Mouse (Mus musculus) megakaryocyte-erythroid progenitor cell, adult 5 weeks (primary cell): ENCODE results near the gene Wdr83. TPM values are rescaled to one million over a fixed set of nuclear protein-coding genes. Genes with fewer than 3 reads are reported as not detected.

ENCODE experiments used
- polyA plus RNA-seq: library from polyadenylated mRNA; stranded (reverse); fragments of >175 nt; gene quantifications from 2 replicates; pipeline ENCODE4 v1.2.3, GENCODE M21; 2012

Wdr83 gene
- polyA plus RNA-seq: 28.6 and 36.6 TPM in 2 replicates

DNA sequence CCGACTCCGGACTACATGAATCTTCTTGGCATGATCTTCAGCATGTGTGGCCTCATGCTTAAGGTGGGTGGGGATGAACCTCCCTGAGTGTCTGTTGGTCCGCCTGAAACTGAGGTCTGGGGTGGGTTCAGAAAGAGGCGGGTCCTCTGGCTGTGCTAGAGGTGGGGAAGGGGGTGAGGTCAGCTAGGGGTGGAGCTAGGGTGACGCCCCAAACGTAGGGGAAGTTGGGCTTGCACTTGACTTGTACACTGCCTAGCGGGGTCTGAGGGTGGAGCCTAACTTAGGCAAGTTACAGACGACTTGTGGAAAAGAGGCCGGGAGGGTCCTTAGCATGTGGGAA lies at the start of gene Wdr83:
Gene Wdr83, minus strand, starts transcription at position 91 of the 340 bp plus-strand sequence.

DNA sequence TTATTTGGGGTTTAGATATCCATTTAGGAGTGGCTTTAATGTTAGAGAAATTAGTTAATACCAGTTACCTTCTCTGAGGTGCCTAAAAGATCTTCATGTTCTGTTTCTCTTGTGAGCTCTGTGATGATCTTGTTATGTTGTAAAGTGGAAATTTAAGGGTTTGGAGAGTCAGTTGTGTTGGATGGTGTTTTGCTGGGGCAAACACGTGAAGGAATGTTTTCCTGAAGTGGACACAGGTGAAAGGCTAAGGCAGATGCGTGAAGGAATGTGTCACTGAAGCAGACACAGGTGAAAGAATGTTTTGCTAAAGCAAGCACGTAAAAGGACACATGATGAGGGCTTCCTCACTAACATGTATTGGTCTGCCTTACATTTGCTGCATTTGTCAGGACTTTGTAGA lies 41.9 kb upstream of the Wdr83 start, which contains the start of gene Zfp791:
Gene Zfp791, minus strand, starts transcription at position 101 of the 400 bp plus-strand sequence.

DNA sequence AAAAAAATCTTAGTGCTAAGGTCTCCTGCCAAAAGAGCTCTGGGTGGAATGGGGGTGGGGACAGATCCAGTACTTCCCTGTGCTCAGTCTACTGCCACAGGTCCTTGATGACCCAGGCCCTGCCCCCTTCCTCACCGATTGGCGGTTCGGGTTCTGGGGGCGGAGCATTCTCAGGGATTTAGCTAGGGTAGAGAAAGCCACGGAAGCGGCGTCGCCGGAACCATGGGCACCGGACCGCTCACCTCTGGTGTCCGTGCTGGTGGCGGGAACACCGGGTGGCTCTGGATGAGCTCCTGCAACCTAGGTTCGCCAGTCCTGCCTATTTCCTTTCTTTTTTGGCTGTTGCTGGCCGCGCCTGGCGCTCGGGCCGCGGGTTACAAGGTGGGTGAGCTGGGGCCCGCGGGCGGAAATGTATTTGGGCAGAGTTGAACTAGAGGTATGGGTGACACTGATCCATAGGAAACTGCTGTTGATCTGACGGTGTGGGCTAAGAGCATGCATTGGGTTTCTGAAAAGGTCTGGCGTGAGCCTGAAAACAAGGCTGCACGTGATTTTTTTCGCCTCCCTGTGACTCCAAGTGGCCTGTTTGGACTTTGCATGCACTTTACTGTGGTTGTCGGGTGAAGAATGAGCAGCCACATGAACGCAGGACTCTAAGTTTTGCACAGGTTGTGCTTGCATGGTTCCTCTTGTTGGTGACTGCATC lies 2.2 kb upstream of the Wdr83 start, which contains the start of gene Man2b1:
Gene Man2b1, plus strand, starts transcription at position 163 of the 706 bp plus-strand sequence.

DNA sequence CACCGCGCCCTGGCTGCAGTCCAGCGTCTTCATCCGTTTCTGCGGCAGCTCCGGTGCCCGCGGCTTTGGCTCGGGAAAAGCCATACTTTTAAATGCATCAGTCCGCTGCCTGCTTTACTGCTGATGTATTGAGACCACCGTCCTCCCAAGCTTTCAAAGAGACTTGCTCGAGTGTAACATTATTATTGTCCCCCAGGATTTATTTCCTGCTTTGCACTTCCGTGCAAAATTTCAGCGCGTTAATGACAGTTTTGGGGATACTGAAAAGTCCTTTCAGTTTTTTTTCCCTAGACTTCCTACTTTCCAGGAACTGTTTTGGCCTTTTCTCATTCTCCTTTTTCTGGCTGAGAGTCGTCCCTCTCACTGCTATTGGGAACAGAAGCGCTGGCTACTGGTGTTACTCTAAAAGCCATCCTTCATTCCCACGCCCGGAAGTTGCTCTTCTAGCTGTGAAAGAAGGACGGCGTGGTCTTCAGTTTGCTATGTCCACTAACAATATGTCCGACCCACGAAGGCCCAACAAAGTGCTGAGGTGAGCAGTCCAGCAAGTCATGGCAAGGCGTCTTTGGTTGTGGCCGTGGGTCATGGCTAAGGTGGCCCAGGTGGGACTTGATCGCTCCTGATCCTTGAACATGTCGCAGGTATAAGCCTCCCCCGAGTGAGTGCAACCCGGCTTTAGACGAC lies 432 bp downstream of the Wdr83 start, which contains the start of gene Wdr83os:
Gene Wdr83os, plus strand, starts transcription at position 209 of the 684 bp plus-strand sequence.

DNA sequence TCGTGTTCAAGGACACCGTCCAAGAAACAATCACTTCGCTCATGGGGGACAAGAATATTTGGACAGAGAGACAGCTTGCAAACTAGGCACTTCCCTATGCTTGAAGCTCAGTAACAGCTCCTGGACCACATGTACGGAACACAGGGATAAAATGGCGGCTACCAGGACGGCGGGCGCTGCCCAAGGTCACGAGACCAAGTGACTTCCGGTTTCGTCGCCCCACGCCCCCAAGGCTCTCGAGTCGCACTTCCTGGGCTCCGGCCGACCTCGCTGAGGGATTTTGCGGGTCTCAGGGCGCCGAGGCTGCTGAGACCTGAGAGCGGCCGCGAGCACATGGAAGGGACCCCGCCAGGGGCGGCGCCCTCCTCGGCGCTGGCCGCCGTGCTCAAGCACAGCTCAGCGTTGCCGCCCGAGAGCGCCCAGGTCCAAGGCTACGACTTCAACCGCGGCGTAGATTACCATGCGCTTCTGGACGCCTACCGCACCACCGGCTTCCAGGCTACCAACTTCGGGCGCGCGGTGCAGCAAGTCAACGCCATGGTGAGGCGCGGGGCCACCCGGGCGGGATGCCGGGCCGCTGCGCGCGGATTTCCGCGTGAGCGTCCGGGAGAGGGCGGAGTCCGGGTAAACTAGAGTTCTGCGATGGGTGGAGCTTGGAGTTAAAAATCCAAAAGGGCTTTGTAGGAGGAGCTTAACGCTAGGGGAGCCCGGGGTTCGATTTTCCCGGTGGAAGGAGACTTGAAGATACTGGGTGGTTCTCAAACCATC lies 9.4 kb downstream of the Wdr83 start, which contains the start of gene Dhps:
Gene Dhps, plus strand, starts transcription at position 244 of the 768 bp plus-strand sequence.

DNA sequence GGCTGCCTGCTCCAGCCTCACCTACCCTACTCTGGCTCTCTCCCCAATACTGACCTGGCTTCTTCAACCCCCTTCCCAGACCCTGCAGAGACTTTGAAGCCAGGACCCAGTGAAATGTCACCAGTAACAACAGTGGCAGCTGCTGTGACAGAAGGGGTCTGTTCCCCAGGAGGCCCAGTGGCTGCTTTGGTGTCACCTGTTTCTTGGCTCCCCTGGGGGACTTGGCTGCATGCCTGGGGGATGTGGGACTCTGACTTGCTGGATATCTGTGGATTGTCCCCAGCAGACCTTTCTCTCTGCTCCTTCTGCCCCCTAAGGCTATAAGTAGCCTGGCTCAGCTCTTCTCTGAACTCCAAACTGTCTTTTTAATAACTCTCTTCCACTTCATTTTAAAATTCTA lies 13.1 kb downstream of the Wdr83 start, which contains the start of gene Gm5741:
Gene Gm5741, minus strand, starts transcription at position 1 of the 400 bp plus-strand sequence.

DNA sequence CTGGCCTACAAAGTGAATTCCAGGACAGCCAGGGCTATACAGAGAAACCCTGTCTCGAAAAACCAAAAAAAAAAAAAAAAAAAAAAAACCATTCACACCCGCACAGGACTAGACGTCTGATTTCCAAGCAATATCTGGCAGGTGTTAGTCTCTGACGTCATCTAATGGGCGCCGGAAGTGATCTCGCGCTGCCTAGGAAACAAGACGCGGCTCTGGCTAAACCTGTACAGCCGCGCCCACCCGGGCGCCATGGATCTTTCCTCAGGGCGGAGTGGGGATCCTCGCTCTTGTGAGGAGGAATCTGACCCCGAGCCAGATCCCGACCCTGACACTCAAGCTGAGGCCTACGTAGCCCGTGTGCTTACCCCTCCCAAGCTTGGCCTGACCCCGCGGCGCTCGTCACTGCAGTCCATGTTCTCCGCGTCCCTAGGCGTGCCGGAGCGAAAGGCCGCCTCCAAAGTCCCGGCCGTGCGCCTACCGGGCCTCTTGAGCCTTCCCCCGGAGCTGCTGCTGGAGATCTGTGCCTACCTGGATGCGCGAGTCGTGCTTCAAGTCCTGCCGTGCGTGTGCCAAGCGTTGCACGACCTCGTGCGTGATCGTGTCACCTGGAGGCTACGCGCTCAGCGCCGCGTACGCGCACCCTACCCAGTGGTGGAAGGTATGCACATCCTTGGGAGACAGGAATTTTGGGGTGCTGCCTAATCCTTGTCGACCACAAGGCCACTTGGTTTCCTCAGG lies 21.1 kb downstream of the Wdr83 start, which contains the start of gene Fbxw9:
Gene Fbxw9, plus strand, starts transcription at position 177 of the 738 bp plus-strand sequence.

DNA sequence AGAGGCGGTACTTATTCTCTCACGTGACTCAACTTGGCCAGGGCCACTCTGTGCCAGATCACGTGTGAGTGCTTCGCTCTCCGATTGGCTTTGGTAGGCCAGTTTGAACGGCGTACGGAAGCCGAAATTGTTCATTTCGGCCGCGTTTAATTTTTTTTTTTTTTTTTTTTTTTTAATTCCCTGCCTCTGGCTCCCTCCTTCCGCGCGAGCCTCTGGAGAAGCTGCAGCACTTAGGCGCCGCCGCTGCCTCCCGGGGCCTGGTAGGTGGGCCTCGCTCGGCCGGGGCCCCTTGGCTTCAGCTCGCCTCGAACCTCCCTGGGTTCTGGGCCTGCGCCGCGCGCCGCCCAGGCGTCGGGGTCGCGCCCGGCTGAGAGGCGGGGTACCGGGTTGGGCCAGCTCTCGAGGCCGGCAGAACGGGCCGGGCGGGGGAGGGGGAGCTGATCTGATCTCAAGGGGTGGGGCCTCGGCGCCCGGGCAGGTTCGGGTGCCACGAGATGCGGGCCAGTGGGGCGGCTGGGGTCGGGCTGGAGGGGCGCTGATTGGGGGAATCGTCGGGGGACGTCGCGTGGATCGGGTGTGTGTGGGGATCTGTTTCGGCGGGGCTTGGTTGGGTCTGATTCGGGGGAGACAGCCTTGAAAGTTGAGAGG lies 44.3 kb downstream of the Wdr83 start, which contains the start of gene Tnpo2:
Gene Tnpo2, plus strand, starts transcription at position 198 of the 648 bp plus-strand sequence.

DNA sequence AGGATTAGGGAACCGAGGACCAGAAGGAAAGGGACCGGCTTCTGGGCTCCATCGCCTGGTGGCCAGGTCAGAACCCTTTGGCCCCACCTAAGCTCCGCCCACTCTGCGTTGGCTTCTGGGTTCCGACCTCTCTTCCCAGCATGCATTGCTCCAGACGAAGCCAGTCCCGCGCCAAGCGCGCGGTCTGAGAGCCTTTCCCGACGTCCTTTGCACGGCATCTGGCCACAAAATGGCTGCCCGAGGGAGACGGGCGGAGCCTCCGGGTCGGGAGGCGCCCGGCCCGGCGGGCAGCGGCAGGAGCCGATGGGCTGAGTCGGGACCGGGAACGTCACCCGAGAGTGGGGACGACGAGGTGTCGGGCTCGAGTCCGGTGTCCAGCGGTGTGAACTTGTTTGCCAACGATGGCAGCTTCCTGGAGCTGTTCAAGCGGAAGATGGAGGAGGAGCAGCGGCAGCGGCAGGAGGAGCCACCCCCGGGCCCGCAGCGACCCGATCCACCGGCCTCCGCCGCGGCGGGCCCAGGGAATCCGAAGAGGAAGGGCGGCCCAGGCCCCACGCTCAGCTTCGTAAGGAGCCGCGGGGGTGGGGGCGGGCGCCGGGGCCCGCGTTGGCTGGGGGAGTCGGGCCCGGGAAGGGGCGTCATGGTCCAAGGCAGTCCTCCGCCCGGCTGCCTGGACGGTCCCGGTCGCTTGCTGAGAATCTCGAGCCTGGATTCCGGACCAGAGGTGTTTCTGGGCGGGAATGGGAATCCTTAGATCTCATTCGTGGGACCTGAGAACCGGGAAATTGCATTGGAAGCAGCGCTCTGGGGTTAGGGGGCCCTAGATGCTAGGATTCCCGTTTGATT lies 54.2 kb downstream of the Wdr83 start, which contains the start of gene Trir:
Gene Trir, plus strand, starts transcription at position 154 of the 846 bp plus-strand sequence.

DNA sequence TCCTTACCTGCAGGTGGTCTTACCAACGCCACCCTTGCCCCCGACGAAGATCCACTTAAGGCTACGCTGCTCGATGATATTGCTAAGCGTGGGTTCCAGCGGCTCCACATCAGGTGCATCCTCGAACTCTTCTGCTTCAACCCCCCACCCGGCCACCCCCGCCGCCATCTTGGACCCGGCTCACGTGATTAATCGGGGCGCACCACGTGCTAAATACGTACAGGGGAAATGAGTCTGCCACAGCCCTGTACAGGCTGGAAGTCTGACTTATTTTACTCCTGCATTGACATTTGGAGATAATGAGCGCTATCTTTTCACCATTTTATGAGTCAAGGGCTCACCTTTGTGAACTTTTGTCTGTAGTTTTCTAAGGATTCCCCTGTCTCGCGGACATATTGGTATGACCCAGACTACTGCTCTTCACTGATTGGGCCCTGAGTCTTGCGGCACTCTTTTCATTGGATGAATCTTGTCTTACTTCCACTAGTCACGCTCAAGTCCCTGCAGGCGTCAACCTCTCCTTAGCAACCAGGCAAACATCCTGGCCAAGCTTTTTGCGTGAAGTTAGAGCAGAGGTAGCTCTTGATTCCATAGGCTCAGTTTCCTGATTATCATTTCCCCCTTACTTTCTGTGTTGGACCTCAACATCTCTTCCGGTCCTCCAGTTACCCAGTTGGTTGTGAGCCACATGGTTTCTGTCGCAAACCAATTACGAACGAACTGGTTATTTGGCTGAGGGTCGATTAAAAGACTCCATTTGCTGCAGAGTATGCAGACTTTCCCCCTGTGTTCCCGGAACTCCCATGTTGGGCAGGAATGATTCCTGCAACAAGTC lies 55.8 kb downstream of the Wdr83 start, which contains the start of gene Asna1:
Gene Asna1, minus strand, starts transcription at position 184 of the 835 bp plus-strand sequence.

Other genes starting within 250 kb of the Wdr83 start
- 136 and 145 TPM in 2 replicates for gene Gadd45gip1, start 249.8 kb downstream of the Wdr83 start, polyA plus RNA-seq
- gene Rad23a, start 240.6 kb downstream of the Wdr83 start, polyA plus RNA-seq: 315 and 332 TPM in 2 replicates
- 878 and 1,229 TPM in 2 replicates for gene Calr, start 234.4 kb downstream of the Wdr83 start, polyA plus RNA-seq
- 121 and 135 TPM in 2 replicates for gene Farsa, start 224.3 kb downstream of the Wdr83 start, polyA plus RNA-seq
- gene Syce2, start 209.2 kb downstream of the Wdr83 start, polyA plus RNA-seq: 155 and 182 TPM in 2 replicates
- 52.8 and 57.4 TPM in 2 replicates for gene Gcdh, start 187.4 kb downstream of the Wdr83 start, polyA plus RNA-seq
- 122 and 124 TPM in 2 replicates for gene Klf1, start 179.4 kb downstream of the Wdr83 start, polyA plus RNA-seq
- gene Dnase2a, start 172.7 kb downstream of the Wdr83 start, polyA plus RNA-seq: 34.2 and 54.0 TPM in 2 replicates
- 0.03 and 0.19 TPM in 2 replicates for gene Mast1, start 143.9 kb downstream of the Wdr83 start, polyA plus RNA-seq
- gene Rtbdn, start 134.3 kb downstream of the Wdr83 start, polyA plus RNA-seq: not detected in 2 replicates
- not detected in 2 replicates for gene Gm49661, start 111.9 kb downstream of the Wdr83 start, polyA plus RNA-seq
- 79.0 and 82.7 TPM in 2 replicates for gene Prdx2, start 111.7 kb downstream of the Wdr83 start, polyA plus RNA-seq
- gene Rnaseh2a, start 111.5 kb downstream of the Wdr83 start, polyA plus RNA-seq: 323 and 329 TPM in 2 replicates
- 1,314 and 1,326 TPM in 2 replicates for gene Junb, start 102.6 kb downstream of the Wdr83 start, polyA plus RNA-seq
- gene Hook2, start 90.7 kb downstream of the Wdr83 start, polyA plus RNA-seq: 22.8 and 26.7 TPM in 2 replicates
- gene Best2, start 66.8 kb downstream of the Wdr83 start, polyA plus RNA-seq: 0.02 TPM in 1 of 2 replicates, not detected in the other
- 87.9 and 91.1 TPM in 2 replicates for gene Asna1, start 56.0 kb downstream of the Wdr83 start, polyA plus RNA-seq
- gene Trir, start 54.5 kb downstream of the Wdr83 start, polyA plus RNA-seq: 350 and 408 TPM in 2 replicates
- 11.7 and 13.9 TPM in 2 replicates for gene Tnpo2, start 44.4 kb downstream of the Wdr83 start, polyA plus RNA-seq
- gene Fbxw9, start 21.3 kb downstream of the Wdr83 start, polyA plus RNA-seq: 19.4 and 20.4 TPM in 2 replicates
- gene Gm5741, start 13.3 kb downstream of the Wdr83 start, polyA plus RNA-seq: 0.30 and 0.79 TPM in 2 replicates
- gene Dhps, start 9.5 kb downstream of the Wdr83 start, polyA plus RNA-seq: 45.6 and 47.8 TPM in 2 replicates
- 15.9 and 19.7 TPM in 2 replicates for gene Wdr83os, start 566 bp downstream of the Wdr83 start, polyA plus RNA-seq
- gene Man2b1, start 2.0 kb upstream of the Wdr83 start, polyA plus RNA-seq: 34.4 and 41.1 TPM in 2 replicates
- not detected in 2 replicates for gene Zfp791, start 41.8 kb upstream of the Wdr83 start, polyA plus RNA-seq
- not detected in 2 replicates for gene Cks1brt, start 70.6 kb upstream of the Wdr83 start, polyA plus RNA-seq
- gene Olfr371, start 144.7 kb upstream of the Wdr83 start, polyA plus RNA-seq: not detected in 2 replicates
- gene Orc6, start 218.3 kb upstream of the Wdr83 start, polyA plus RNA-seq: 24.5 and 26.9 TPM in 2 replicates
- 3.2 and 3.8 TPM in 2 replicates for gene Vps35, start 218.5 kb upstream of the Wdr83 start, polyA plus RNA-seq